Mouse (Mus musculus) forebrain, postnatal 0 days (tissue): ENCODE measurements around the gene Sspn. TPM values are rescaled to one million over a fixed set of nuclear protein-coding genes. Genes with fewer than 3 reads are reported as not detected.

Experiments
- ATAC-seq: fragments of 200-750 bp; cut with Nextera tagmentation; 2 replicates; pipeline ENCODE4 v1.8.0; 2017; ENCODE audit warnings: mild to moderate bottlenecking, moderate library complexity
- DNase-seq: peaks from one replicate; pipeline ENCODE4 v3.0.0-alpha.2; 2015
- H3K27ac ChIP-seq: fragments of 300-500 bp; sonication (generic); 2 replicates; pipeline ENCODE4 v1.5.1; 2014; ENCODE audit warnings: low read depth, mild to moderate bottlenecking, antibody characterized with exemption, low read length, moderate library complexity, mixed read lengths
- H3K27me3 ChIP-seq: fragments of 300-500 bp; sonication (generic); 2 replicates; pipeline ENCODE4 v1.6.1; 2014; ENCODE audit warnings: mild to moderate bottlenecking, low read length, mixed read lengths; ENCODE audit not compliant: insufficient read depth
- H3K36me3 ChIP-seq: fragments of 300-500 bp; sonication (generic); 2 replicates; pipeline ENCODE4 v1.6.1; 2014; ENCODE audit warnings: mild to moderate bottlenecking, moderate library complexity; ENCODE audit not compliant: insufficient read depth
- H3K4me1 ChIP-seq: fragments of 300-500 bp; sonication (generic); 2 replicates; pipeline ENCODE4 v1.6.1; 2014; ENCODE audit warnings: antibody characterized with exemption; ENCODE audit not compliant: insufficient read depth
- H3K4me2 ChIP-seq: fragments of 300-500 bp; sonication (generic); 2 replicates; pipeline ENCODE4 v1.6.1; 2014; ENCODE audit warnings: low read depth, mild to moderate bottlenecking, moderate library complexity
- H3K4me3 ChIP-seq: fragments of 300-500 bp; sonication (generic); 2 replicates; pipeline ENCODE4 v1.5.1; 2014; ENCODE audit warnings: low read depth, low read length, mixed read lengths
- H3K9ac ChIP-seq: fragments of 300-500 bp; sonication (generic); 2 replicates; pipeline ENCODE4 v1.6.1; 2014; ENCODE audit warnings: mild to moderate bottlenecking
- H3K9me3 ChIP-seq: fragments of 300-500 bp; sonication (generic); 2 replicates; pipeline ENCODE4 v1.6.1; 2016; ENCODE audit warnings: low read length
- CTCF ChIP-seq: sonication (generic); IDR thresholded peaks from 2 replicates; pipeline ENCODE4 v1.5.1; 2016; ENCODE audit warnings: antibody characterized with exemption, control low read depth, low read depth
- WGBS: fragments of 180-500 bp; shearing (Covaris S2); extraction: QIAGEN DNeasy Blood & Tissue Kit; methylation state at CpG from one replicate; pipeline ENCODE4 v1.1.7; 2014; 5-methylcytosine and 5-hydroxymethylcytosine counted together
- polyA plus RNA-seq: library from polyadenylated mRNA; unstranded; fragments of >200 nt; fragmentation: Nextera tagmentation; extraction: Ambion mirVana; gene quantifications from 2 replicates; pipeline ENCODE4 v1.2.1, GENCODE M21; 2015
- total RNA-seq: library from RNA; depleted of rRNA; stranded (reverse); fragments of >200 nt; gene quantifications from 2 replicates; pipeline ENCODE4 v1.2.3, GENCODE M21; 2014

Sspn gene
- total and polyA plus RNA-seq, 2 experiments from 2014 or later, result 4.3 to 4.8 TPM

- DNase-seq, result no peak
- Histone ChIP-seq H3K4me1 (peaks cover 8% of the 10 kb centered on the region; the same call in 1 of the 2 replicates), H3K9ac (no peak overlapping the region), H3K4me3 (no peak overlapping the region), H3K9me3 (no peaks in the 10 kb centered on the region), H3K27ac (no peak overlapping the region), H3K36me3 (no peaks in the 10 kb centered on the region), H3K27me3 (no peaks in the 10 kb centered on the region), H3K4me2 (no peak overlapping the region)
- TF ChIP-seq CTCF, result no peak
- ATAC-seq, result no peak
- 86% methylated on average over 11 of the region's 11 CpGs for WGBS
These were observed 73.9 kb downstream of the Sspn start for GRCm38 (mm10) chr6:146005129-146005886.

GRCm38 (mm10) chr6:146005935-146006564, 74.6 kb downstream of the Sspn start:
- DNase-seq, result no peak
- H3K9ac ChIP-seq, result no peak overlapping the region
- TF ChIP-seq CTCF, result no peak
- H3K4me3 ChIP-seq, result no peak overlapping the region
- ATAC-seq, result no peak
- no peaks in the 10 kb centered on the region for H3K36me3 ChIP-seq
- H3K9me3 ChIP-seq, result no peaks in the 10 kb centered on the region
- 69% methylated on average over 3 of the region's 3 CpGs for WGBS
- H3K4me1 ChIP-seq, result peaks cover 10% of the 10 kb centered on the region; the same call in 1 of the 2 replicates
- H3K27me3 ChIP-seq, result no peaks in the 10 kb centered on the region
- no peak overlapping the region for H3K27ac ChIP-seq
- H3K4me2 ChIP-seq, result no peak overlapping the region

GRCm38 (mm10) chr6:146006753-146007152, 75.3 kb downstream of the Sspn start:
- Histone ChIP-seq H3K36me3 (no peaks in the 10 kb centered on the region), H3K27ac (no peak overlapping the region), H3K4me1 (peaks cover 10% of the 10 kb centered on the region; the same call in 1 of the 2 replicates), H3K9me3 (no peaks in the 10 kb centered on the region), H3K27me3 (no peaks in the 10 kb centered on the region), H3K4me3 (no peak overlapping the region), H3K9ac (no peak overlapping the region), H3K4me2 (no peak overlapping the region)
- no peak for TF ChIP-seq CTCF
- DNase-seq (no peak), ATAC-seq (no peak)
- whole genome bisulfite sequencing, result 78% methylated on average over 3 of the region's 3 CpGs

GRCm38 (mm10) chr6:146008450-146008981, 77.1 kb downstream of the Sspn start:
- DNase-seq (peak; percentile 55), ATAC-seq (peak; percentile 36; the same call in 1 of the 2 replicates)
- Histone ChIP-seq H3K27ac (no peak overlapping the region), H3K4me3 (no peak overlapping the region), H3K9me3 (no peaks in the 10 kb centered on the region), H3K4me2 (no peak overlapping the region), H3K4me1 (peaks cover 10% of the 10 kb centered on the region; the same call in 1 of the 2 replicates), H3K36me3 (no peaks in the 10 kb centered on the region), H3K9ac (no peak overlapping the region), H3K27me3 (no peaks in the 10 kb centered on the region)
- peak; percentile 42 for TF ChIP-seq CTCF
- WGBS, result 26% methylated on average over 5 of the region's 5 CpGs

GRCm38 (mm10) chr6:146009163-146009915, 77.9 kb downstream of the Sspn start:
- 64% methylated on average over 10 of the region's 10 CpGs for WGBS
- DNase-seq (no peak), ATAC-seq (no peak)
- Histone ChIP-seq H3K4me3 (no peak overlapping the region), H3K27ac (no peak overlapping the region), H3K9ac (no peak overlapping the region), H3K27me3 (no peaks in the 10 kb centered on the region), H3K4me1 (peaks cover 10% of the 10 kb centered on the region; the same call in 1 of the 2 replicates), H3K9me3 (no peaks in the 10 kb centered on the region), H3K36me3 (no peaks in the 10 kb centered on the region), H3K4me2 (no peak overlapping the region)
- TF ChIP-seq CTCF, result no peak

GRCm38 (mm10) chr6:146010093-146010764, 78.8 kb downstream of the Sspn start:
- Histone ChIP-seq H3K4me1 (peaks cover 10% of the 10 kb centered on the region; the same call in 1 of the 2 replicates), H3K9ac (no peak overlapping the region), H3K27me3 (no peaks in the 10 kb centered on the region), H3K27ac (no peak overlapping the region), H3K9me3 (no peaks in the 10 kb centered on the region), H3K4me2 (no peak overlapping the region), H3K4me3 (no peak overlapping the region), H3K36me3 (no peaks in the 10 kb centered on the region)
- ATAC-seq (peak; percentile 72), DNase-seq (peak; percentile 62)
- no peak for TF ChIP-seq CTCF
- WGBS, result 43% methylated on average over 12 of the region's 12 CpGs
